Mouse (Mus musculus) limb, embryonic 11.5 days (tissue): Measurements from ENCODE around the gene Paqr5. TPM values are rescaled to one million over a fixed set of nuclear protein-coding genes. Genes with fewer than 3 reads are reported as not detected.

Experiments
- ATAC-seq: fragments of 200-750 bp; cut with Nextera tagmentation; 2 replicates; pipeline ENCODE4 v1.8.0; 2017; ENCODE audit warnings: low read depth; ENCODE audit not compliant: insufficient number of reproducible peaks, low FRiP score, low TSS enrichment
- DNase-seq: peaks from one replicate; pipeline ENCODE4 v3.0.0-alpha.2; 2015; ENCODE audit warnings: low spot score
- H3K27ac ChIP-seq: fragments of 300-500 bp; sonication (generic); replicated peaks from 2 replicates; pipeline ENCODE4 v1.5.1; 2014; ENCODE audit warnings: low read depth, mild to moderate bottlenecking, low read length
- H3K27me3 ChIP-seq: fragments of 300-500 bp; sonication (generic); 2 replicates; pipeline ENCODE4 v1.6.1; 2014; ENCODE audit warnings: mild to moderate bottlenecking, low read length, mixed read lengths; ENCODE audit not compliant: control insufficient read depth, insufficient read depth
- H3K36me3 ChIP-seq: fragments of 300-500 bp; sonication (generic); 2 replicates; pipeline ENCODE4 v1.6.1; 2014; ENCODE audit warnings: mild to moderate bottlenecking, low read length, moderate library complexity, mixed read lengths; ENCODE audit not compliant: control insufficient read depth, insufficient read depth
- H3K4me1 ChIP-seq: fragments of 300-500 bp; sonication (generic); 2 replicates; pipeline ENCODE4 v1.6.1; 2014; ENCODE audit warnings: low read length, mixed read lengths; ENCODE audit not compliant: control insufficient read depth, insufficient read depth
- H3K4me2 ChIP-seq: fragments of 300-500 bp; sonication (generic); 2 replicates; pipeline ENCODE4 v1.6.1; 2014; ENCODE audit warnings: low read depth, mild to moderate bottlenecking, moderate library complexity; ENCODE audit not compliant: severe bottlenecking
- H3K4me3 ChIP-seq: fragments of 300-500 bp; sonication (generic); 2 replicates; pipeline ENCODE4 v1.5.1; 2014; ENCODE audit warnings: low read depth, low read length
- H3K9ac ChIP-seq: fragments of 300-500 bp; sonication (generic); 2 replicates; pipeline ENCODE4 v1.6.1; 2014; ENCODE audit warnings: mild to moderate bottlenecking, low read length
- H3K9me3 ChIP-seq: fragments of 300-500 bp; sonication (generic); 2 replicates; pipeline ENCODE4 v1.6.1; 2016; ENCODE audit warnings: low read length; ENCODE audit not compliant: control insufficient read depth
- WGBS: fragments of 180-500 bp; shearing (Covaris S2); extraction: QIAGEN DNeasy Blood & Tissue Kit; methylation state at CpG from one replicate; pipeline ENCODE4 v1.1.7; 2014; 5-methylcytosine and 5-hydroxymethylcytosine counted together
- polyA plus RNA-seq: library from polyadenylated mRNA; unstranded; fragments of >200 nt; fragmentation: Nextera tagmentation; extraction: Ambion mirVana; gene quantifications from 2 replicates; pipeline ENCODE4 v1.2.1, GENCODE M21; 2014

Gene Paqr5
- polyA plus RNA-seq, 1 experiment from 2014 or later: 0.85 TPM

GRCm38 (mm10) chr9:62042167-62042566 lies 15.5 kb upstream of the Paqr5 start:
- Histone ChIP-seq H3K27ac (no peak overlapping the region), H3K27me3 (no peaks in the 10 kb centered on the region), H3K9ac (no peak overlapping the region), H3K4me2 (no peak overlapping the region), H3K9me3 (no peaks in the 10 kb centered on the region), H3K36me3 (no peaks in the 10 kb centered on the region), H3K4me1 (0 out of 2 replicates have a peak, but pooled peaks cover 2% of the 10 kb centered on the region), H3K4me3 (no peak overlapping the region)
- DNase-seq (no peak), ATAC-seq (no peak)
- WGBS: 92% methylated on average over 3 of the region's 3 CpGs

- Histone ChIP-seq H3K9me3 (no peaks in the 10 kb centered on the region), H3K36me3 (no peaks in the 10 kb centered on the region), H3K4me1 (0 out of 2 replicates have a peak, but pooled peaks cover 2% of the 10 kb centered on the region), H3K4me3 (no peak overlapping the region), H3K4me2 (peak overlapping the region; percentile 18; the same call in 1 of the 2 replicates), H3K9ac (no peak overlapping the region), H3K27ac (no peak overlapping the region), H3K27me3 (no peaks in the 10 kb centered on the region)
- ATAC-seq: no peak
- DNase-seq: peak; percentile 93
- WGBS: 8% methylated on average over 20 of the region's 20 CpGs
Measured at GRCm38 (mm10) chr9:62040008-62040608, 13.5 kb upstream of the Paqr5 start.

- ATAC-seq: no peak
- Histone ChIP-seq H3K36me3 (no peaks in the 10 kb centered on the region), H3K27me3 (no peaks in the 10 kb centered on the region), H3K9me3 (no peaks in the 10 kb centered on the region), H3K4me1 (0 out of 2 replicates have a peak, but pooled peaks cover 2% of the 10 kb centered on the region), H3K4me2 (no peak overlapping the region), H3K27ac (no peak overlapping the region), H3K4me3 (no peak overlapping the region), H3K9ac (no peak overlapping the region)
- 83% methylated on average over 1 of the region's 1 CpGs for WGBS
- no peak for DNase-seq
Measured at GRCm38 (mm10) chr9:62035806-62036205, 9.2 kb upstream of the Paqr5 start.

- Histone ChIP-seq H3K36me3 (no peaks in the 10 kb centered on the region), H3K27ac (no peak overlapping the region), H3K4me1 (peaks cover under 1% of the 10 kb centered on the region; the same call in 1 of the 2 replicates), H3K4me3 (no peak overlapping the region), H3K27me3 (peaks cover 3% of the 10 kb centered on the region; the same call in 1 of the 2 replicates), H3K9me3 (no peaks in the 10 kb centered on the region), H3K9ac (no peak overlapping the region), H3K4me2 (no peak overlapping the region)
- ATAC-seq: no peak
- WGBS: 91% methylated on average over 3 of the region's 3 CpGs
- DNase-seq: no peak
Measured at GRCm38 (mm10) chr9:62032206-62032605, 5.5 kb upstream of the Paqr5 start.

- 53% methylated on average over 3 of the region's 3 CpGs for WGBS
- Histone ChIP-seq H3K4me1 (peaks cover 7% of the 10 kb centered on the region; the same call in 1 of the 2 replicates), H3K4me2 (no peak overlapping the region), H3K36me3 (no peaks in the 10 kb centered on the region), H3K4me3 (no peak overlapping the region), H3K9ac (no peak overlapping the region), H3K27ac (no peak overlapping the region), H3K27me3 (peaks cover 16% of the 10 kb centered on the region), H3K9me3 (no peaks in the 10 kb centered on the region)
- DNase-seq: no peak
- no peak for ATAC-seq
Measured at GRCm38 (mm10) chr9:62028072-62028471, 1.4 kb upstream of the Paqr5 start.

GRCm38 (mm10) chr9:62025056-62025455 lies 1.6 kb downstream of the Paqr5 start:
- H3K9ac ChIP-seq: no peak overlapping the region
- WGBS: 45% methylated on average over 5 of the region's 5 CpGs
- H3K36me3 ChIP-seq: no peaks in the 10 kb centered on the region

GRCm38 (mm10) chr9:62023879-62024278 lies 2.8 kb downstream of the Paqr5 start:
- no peak overlapping the region for H3K4me2 ChIP-seq
- H3K36me3 ChIP-seq: no peaks in the 10 kb centered on the region
- peaks cover 7% of the 10 kb centered on the region; the same call in 1 of the 2 replicates for H3K4me1 ChIP-seq
- no peak overlapping the region for H3K9ac ChIP-seq
- H3K9me3 ChIP-seq: no peaks in the 10 kb centered on the region
- WGBS: 51% methylated on average over 4 of the region's 4 CpGs
- H3K4me3 ChIP-seq: no peak overlapping the region
- peaks cover 16% of the 10 kb centered on the region for H3K27me3 ChIP-seq
- no peak for ATAC-seq
- DNase-seq: no peak
- no peak overlapping the region for H3K27ac ChIP-seq

More at GRCm38 (mm10) chr9:62025056-62025455, 1.6 kb downstream of the Paqr5 start:
- Histone ChIP-seq H3K27ac (no peak overlapping the region), H3K4me3 (no peak overlapping the region), H3K27me3 (peaks cover 16% of the 10 kb centered on the region), H3K9me3 (no peaks in the 10 kb centered on the region), H3K4me1 (peaks cover 7% of the 10 kb centered on the region; the same call in 1 of the 2 replicates), H3K4me2 (no peak overlapping the region)
- ATAC-seq (no peak), DNase-seq (no peak)

GRCm38 (mm10) chr9:62022961-62023680 lies 3.5 kb downstream of the Paqr5 start:
- no peak overlapping the region for H3K9ac ChIP-seq
- no peaks in the 10 kb centered on the region for H3K36me3 ChIP-seq
- peaks cover 16% of the 10 kb centered on the region for H3K27me3 ChIP-seq
- ATAC-seq: no peak
- H3K4me2 ChIP-seq: no peak overlapping the region
- H3K9me3 ChIP-seq: no peaks in the 10 kb centered on the region
- 82% methylated on average over 6 of the region's 6 CpGs for WGBS
- no peak for DNase-seq
- no peak overlapping the region for H3K4me3 ChIP-seq
- H3K27ac ChIP-seq: no peak overlapping the region
- peaks cover 7% of the 10 kb centered on the region; the same call in 1 of the 2 replicates for H3K4me1 ChIP-seq
